Mouse (Mus musculus) heart, embryonic 13.5 days (tissue): ENCODE measurements around the gene Six2. TPM values are rescaled to one million over a fixed set of nuclear protein-coding genes. Genes with fewer than 3 reads are reported as not detected.

ENCODE experiments used
- ATAC-seq: fragments of 200-750 bp; cut with Nextera tagmentation; 2 replicates; pipeline ENCODE4 v1.8.0; 2017; ENCODE audit warnings: moderate TSS enrichment; ENCODE audit not compliant: insufficient number of reproducible peaks, low FRiP score, low TSS enrichment; ENCODE audit errors: extremely low read depth
- H3K27ac ChIP-seq: fragments of 300-500 bp; sonication (generic); replicated peaks from 2 replicates; pipeline ENCODE4 v1.5.1; 2015; ENCODE audit warnings: moderate library complexity, mild to moderate bottlenecking, inconsistent platforms
- H3K27me3 ChIP-seq: fragments of 300-500 bp; sonication (generic); replicated peaks from 2 replicates; pipeline ENCODE4 v1.6.1; 2015; ENCODE audit warnings: mild to moderate bottlenecking, inconsistent platforms
- H3K36me3 ChIP-seq: fragments of 300-500 bp; sonication (generic); 2 replicates; pipeline ENCODE4 v1.6.1; 2015; ENCODE audit warnings: mild to moderate bottlenecking, inconsistent platforms
- H3K4me1 ChIP-seq: fragments of 300-500 bp; sonication (generic); 2 replicates; pipeline ENCODE4 v1.6.1; 2015; ENCODE audit warnings: inconsistent platforms
- H3K4me2 ChIP-seq: fragments of 300-500 bp; sonication (generic); 2 replicates; pipeline ENCODE4 v1.6.1; 2015; ENCODE audit warnings: inconsistent platforms, mild to moderate bottlenecking, moderate library complexity
- H3K4me3 ChIP-seq: fragments of 300-500 bp; sonication (generic); 2 replicates; pipeline ENCODE4 v1.5.1; 2015; ENCODE audit warnings: moderate library complexity, mild to moderate bottlenecking, inconsistent platforms
- H3K9ac ChIP-seq: fragments of 300-500 bp; sonication (generic); 2 replicates; pipeline ENCODE4 v1.6.1; 2015; ENCODE audit warnings: inconsistent platforms, mild to moderate bottlenecking, moderate library complexity
- H3K9me3 ChIP-seq: fragments of 300-500 bp; sonication (generic); 2 replicates; pipeline ENCODE4 v1.6.1; 2016; ENCODE audit warnings: inconsistent platforms
- WGBS: fragments of 180-500 bp; shearing (Covaris S2); methylation state at CpG from one replicate; pipeline ENCODE4 v1.1.7; 2015; ENCODE audit warnings: mixed read lengths; 5-methylcytosine and 5-hydroxymethylcytosine counted together
- polyA plus RNA-seq: library from polyadenylated mRNA; unstranded; fragments of >200 nt; fragmentation: Nextera tagmentation; extraction: Ambion mirVana; gene quantifications from 2 replicates; pipeline ENCODE4 v1.2.1, GENCODE M21; 2015

Six2 gene
- polyA plus RNA-seq, 1 experiment from 2014 or later = 0.39 TPM

GRCm38 (mm10) chr17:85681741-85682140 is 6.3 kb downstream of the Six2 start:
- no peaks in the 10 kb centered on the region for H3K9me3 ChIP-seq
- no peak overlapping the region for H3K4me2 ChIP-seq
- no peak for ATAC-seq

GRCm38 (mm10) chr17:85680851-85681550 is 7.1 kb downstream of the Six2 start:
- H3K4me3 ChIP-seq = peak overlapping the region; percentile 44
- no peaks in the 10 kb centered on the region for H3K36me3 ChIP-seq
- no peak overlapping the region for H3K27ac ChIP-seq
- WGBS = 9% methylated on average over 19 of the region's 19 CpGs
- H3K4me1 ChIP-seq = peaks cover 29% of the 10 kb centered on the region
- peak overlapping the region; percentile 68 for H3K4me2 ChIP-seq
- no peak overlapping the region for H3K9ac ChIP-seq
- H3K9me3 ChIP-seq = no peaks in the 10 kb centered on the region
- no peak for ATAC-seq
- H3K27me3 ChIP-seq = peaks cover 99% of the 10 kb centered on the region

More at GRCm38 (mm10) chr17:85681741-85682140, 6.3 kb downstream of the Six2 start:
- no peaks in the 10 kb centered on the region for H3K36me3 ChIP-seq
- peaks cover 31% of the 10 kb centered on the region for H3K4me1 ChIP-seq
- H3K9ac ChIP-seq = no peak overlapping the region
- WGBS = 9% methylated on average over 6 of the region's 6 CpGs
- peaks cover 100% of the 10 kb centered on the region for H3K27me3 ChIP-seq
- no peak overlapping the region for H3K27ac ChIP-seq
- H3K4me3 ChIP-seq = no peak overlapping the region

- no peak for ATAC-seq
- peak overlapping the region; percentile 24; the same call in 1 of the 2 replicates for H3K9ac ChIP-seq
- H3K27ac ChIP-seq = no peak overlapping the region
- peak overlapping the region; percentile 44 for H3K4me3 ChIP-seq
- H3K4me2 ChIP-seq = peak overlapping the region; percentile 68
- H3K4me1 ChIP-seq = peaks cover 28% of the 10 kb centered on the region
- H3K9me3 ChIP-seq = no peaks in the 10 kb centered on the region
- H3K36me3 ChIP-seq = no peaks in the 10 kb centered on the region
- WGBS = 2% methylated on average over 21 of the region's 21 CpGs
- peaks cover 99% of the 10 kb centered on the region for H3K27me3 ChIP-seq
Measured at GRCm38 (mm10) chr17:85680116-85680850, 7.8 kb downstream of the Six2 start.

GRCm38 (mm10) chr17:85679651-85680050 is 8.4 kb downstream of the Six2 start:
- no peaks in the 10 kb centered on the region for H3K9me3 ChIP-seq
- H3K4me3 ChIP-seq = peak overlapping the region; percentile 44
- no peak for ATAC-seq
- H3K27ac ChIP-seq = no peak overlapping the region
- H3K27me3 ChIP-seq = peaks cover 99% of the 10 kb centered on the region
- no peaks in the 10 kb centered on the region for H3K36me3 ChIP-seq
- H3K4me1 ChIP-seq = peaks cover 22% of the 10 kb centered on the region
- no peak overlapping the region; the same call in 1 of the 2 replicates for H3K9ac ChIP-seq
- WGBS = 2% methylated on average over 15 of the region's 15 CpGs
- peak overlapping the region; percentile 68 for H3K4me2 ChIP-seq

GRCm38 (mm10) chr17:85664618-85665320 is 23.3 kb downstream of the Six2 start:
- Histone ChIP-seq H3K27ac (no peak overlapping the region), H3K9ac (peak overlapping the region; percentile 40; the same call in 1 of the 2 replicates), H3K4me3 (peak overlapping the region; percentile 36), H3K4me2 (peak overlapping the region; percentile 64), H3K27me3 (peaks cover 79% of the 10 kb centered on the region), H3K4me1 (no peaks in the 10 kb centered on the region), H3K36me3 (no peaks in the 10 kb centered on the region), H3K9me3 (no peaks in the 10 kb centered on the region)
- ATAC-seq = no peak
- 3% methylated on average over 20 of the region's 20 CpGs for WGBS

GRCm38 (mm10) chr17:85664202-85664601 is 23.9 kb downstream of the Six2 start:
- 37% methylated on average over 2 of the region's 2 CpGs for WGBS
- no peaks in the 10 kb centered on the region for H3K9me3 ChIP-seq
- ATAC-seq = no peak
- no peak overlapping the region for H3K27ac ChIP-seq
- H3K4me3 ChIP-seq = peak overlapping the region; percentile 36; the same call in 1 of the 2 replicates
- H3K9ac ChIP-seq = no peak overlapping the region
- H3K36me3 ChIP-seq = no peaks in the 10 kb centered on the region
- H3K4me2 ChIP-seq = peak overlapping the region; percentile 64
- H3K27me3 ChIP-seq = peaks cover 81% of the 10 kb centered on the region
- no peaks in the 10 kb centered on the region for H3K4me1 ChIP-seq

GRCm38 (mm10) chr17:85661521-85661920 is 26.6 kb downstream of the Six2 start:
- H3K36me3 ChIP-seq = no peaks in the 10 kb centered on the region
- H3K4me2 ChIP-seq = no peak overlapping the region
- H3K27ac ChIP-seq = no peak overlapping the region
- H3K4me1 ChIP-seq = no peaks in the 10 kb centered on the region
- ATAC-seq = no peak
- WGBS = 59% methylated on average over 5 of the region's 5 CpGs
- H3K27me3 ChIP-seq = peaks cover 71% of the 10 kb centered on the region
- H3K4me3 ChIP-seq = no peak overlapping the region
- H3K9ac ChIP-seq = no peak overlapping the region
- H3K9me3 ChIP-seq = no peaks in the 10 kb centered on the region

GRCm38 (mm10) chr17:85660016-85660415 is 28.1 kb downstream of the Six2 start:
- Histone ChIP-seq H3K9me3 (no peaks in the 10 kb centered on the region), H3K9ac (no peak overlapping the region), H3K4me3 (no peak overlapping the region), H3K36me3 (no peaks in the 10 kb centered on the region), H3K27me3 (peaks cover 59% of the 10 kb centered on the region), H3K4me2 (no peak overlapping the region), H3K4me1 (no peaks in the 10 kb centered on the region), H3K27ac (no peak overlapping the region)
- ATAC-seq = no peak
- WGBS = 58% methylated on average over 1 of the region's 1 CpGs

GRCm38 (mm10) chr17:85645718-85646665 is 42.1 kb downstream of the Six2 start:
- Histone ChIP-seq H3K36me3 (no peaks in the 10 kb centered on the region), H3K9me3 (no peaks in the 10 kb centered on the region), H3K9ac (peak overlapping the region; percentile 19; the same call in 1 of the 2 replicates), H3K4me1 (peaks cover 12% of the 10 kb centered on the region), H3K4me2 (peak overlapping the region; percentile 68), H3K4me3 (peak overlapping the region; percentile 37), H3K27ac (no peak overlapping the region), H3K27me3 (peaks cover 84% of the 10 kb centered on the region)
- ATAC-seq = no peak
- WGBS = 3% methylated on average over 36 of the region's 36 CpGs

- ATAC-seq = no peak
- peak overlapping the region; percentile 68 for H3K4me2 ChIP-seq
- no peaks in the 10 kb centered on the region for H3K36me3 ChIP-seq
- H3K4me1 ChIP-seq = peaks cover 12% of the 10 kb centered on the region
- peak overlapping the region; percentile 19; the same call in 1 of the 2 replicates for H3K9ac ChIP-seq
- WGBS = 15% methylated on average over 10 of the region's 12 CpGs
- peak overlapping the region; percentile 37 for H3K4me3 ChIP-seq
- no peaks in the 10 kb centered on the region for H3K9me3 ChIP-seq
- no peak overlapping the region for H3K27ac ChIP-seq
- peaks cover 85% of the 10 kb centered on the region for H3K27me3 ChIP-seq
Measured at GRCm38 (mm10) chr17:85645312-85645711, 42.8 kb downstream of the Six2 start.
